Mouse (Mus musculus): Measurements from ENCODE around the gene Elf5. TPM values are rescaled to one million over a fixed set of nuclear protein-coding genes. Genes with fewer than 3 reads are reported as not detected.

The Elf5 gene
- polyA plus RNA-seq, 1 experiment from 2014 or later: 0.09 TPM

DNA sequence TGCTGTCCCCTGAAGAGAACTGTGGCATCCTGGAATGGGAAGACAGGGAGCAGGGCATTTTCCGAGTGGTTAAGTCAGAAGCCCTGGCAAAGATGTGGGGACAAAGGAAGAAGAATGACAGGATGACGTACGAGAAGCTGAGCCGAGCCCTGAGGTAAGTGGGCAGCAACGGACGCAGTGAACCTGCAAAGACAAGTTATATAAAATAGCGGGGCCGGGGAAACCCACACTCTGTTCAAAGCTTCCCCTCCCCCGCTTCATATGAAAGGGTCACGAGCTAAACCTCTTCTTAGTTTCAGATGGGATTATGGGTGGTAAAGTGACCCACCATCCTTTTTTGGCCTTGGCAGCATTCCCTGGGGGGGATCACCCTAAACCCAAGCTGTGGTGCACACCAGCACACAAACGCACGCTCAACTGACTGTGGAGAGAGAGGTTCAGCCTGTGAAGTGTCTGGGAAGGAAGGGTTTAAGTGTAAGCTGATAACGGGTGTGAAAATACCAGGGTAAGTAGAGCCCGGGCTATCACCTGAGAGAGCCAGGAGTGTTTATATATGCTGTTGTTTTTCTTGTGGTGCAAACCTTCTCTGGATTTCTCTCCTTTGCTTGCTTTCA is 37.6 kb downstream of the Elf5 start:
- Histone ChIP-seq H3K4me2 (ENCODE audit: low read depth, low read length) (no peak overlapping the region), H3K27ac (ENCODE audit: low read length) (no peak overlapping the region), H3K9ac (ENCODE audit: low read depth, low read length) (no peak overlapping the region), H3K36me3 (ENCODE audit: control insufficient read depth, insufficient read depth) (peaks cover 25% of the 10 kb centered on the region), H3K4me3 (ENCODE audit: low read depth, low read length) (no peak overlapping the region), H3K27me3 (ENCODE audit: control insufficient read depth, insufficient read depth, low read depth, low read length) (no peaks in the 10 kb centered on the region), H3K4me1 (ENCODE audit: control insufficient read depth, low read depth, low read length) (no peaks in the 10 kb centered on the region), H3K9me3 (replicated peaks; ENCODE audit: control insufficient read depth, low read length) (no peaks in the 10 kb centered on the region)
- 41% methylated on average over 14 of the region's 14 CpGs for WGBS (ENCODE audit: insufficient replicate concordance)
- no peak for ATAC-seq (ENCODE audit: low read depth)

GRCm38 (mm10) chr2:103449813-103450212 is 38.3 kb downstream of the Elf5 start:
- Histone ChIP-seq H3K4me1 (ENCODE audit: control insufficient read depth, low read depth, low read length) (no peaks in the 10 kb centered on the region), H3K27me3 (ENCODE audit: control insufficient read depth, insufficient read depth, low read depth, low read length) (no peaks in the 10 kb centered on the region), H3K4me3 (ENCODE audit: low read depth, low read length) (no peak overlapping the region), H3K4me2 (ENCODE audit: low read depth, low read length) (no peak overlapping the region), H3K27ac (ENCODE audit: low read length) (no peak overlapping the region), H3K9ac (ENCODE audit: low read depth, low read length) (no peak overlapping the region), H3K9me3 (replicated peaks; ENCODE audit: control insufficient read depth, low read length) (no peaks in the 10 kb centered on the region), H3K36me3 (ENCODE audit: control insufficient read depth, insufficient read depth) (peaks cover 33% of the 10 kb centered on the region)
- WGBS (ENCODE audit: insufficient replicate concordance): 74% methylated on average over 7 of the region's 7 CpGs
- no peak for ATAC-seq (ENCODE audit: low read depth)

DNA sequence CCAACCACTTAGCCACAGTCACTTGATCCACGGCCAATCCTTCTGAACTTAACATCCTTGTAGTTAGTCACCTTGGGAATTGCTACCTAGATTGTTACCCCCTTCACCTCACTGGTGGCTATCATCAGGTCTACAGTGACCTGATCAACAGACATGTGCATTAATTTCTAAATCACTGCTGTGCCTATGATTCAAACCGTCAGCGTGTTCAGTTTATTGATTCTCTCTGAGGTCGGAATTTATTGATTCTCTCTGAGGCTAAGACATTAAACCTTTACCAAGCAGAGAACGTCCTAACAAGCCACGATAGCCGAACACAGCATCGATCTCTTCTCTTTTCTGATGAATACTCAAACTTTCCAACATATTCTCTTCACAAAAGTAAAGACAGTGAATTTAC is 38.8 kb downstream of the Elf5 start:
- no peaks in the 10 kb centered on the region for H3K27me3 ChIP-seq (ENCODE audit: control insufficient read depth, insufficient read depth, low read depth, low read length)
- no peak overlapping the region for H3K27ac ChIP-seq (ENCODE audit: low read length)
- H3K4me3 ChIP-seq (ENCODE audit: low read depth, low read length): no peak overlapping the region
- no peaks in the 10 kb centered on the region for H3K4me1 ChIP-seq (ENCODE audit: control insufficient read depth, low read depth, low read length)
- H3K9me3 ChIP-seq (replicated peaks; ENCODE audit: control insufficient read depth, low read length): no peaks in the 10 kb centered on the region
- 75% methylated on average over 8 of the region's 8 CpGs for WGBS (ENCODE audit: insufficient replicate concordance)
- H3K36me3 ChIP-seq (ENCODE audit: control insufficient read depth, insufficient read depth): peaks cover 37% of the 10 kb centered on the region
- no peak overlapping the region for H3K9ac ChIP-seq (ENCODE audit: low read depth, low read length)
- H3K4me2 ChIP-seq (ENCODE audit: low read depth, low read length): no peak overlapping the region
- no peak for ATAC-seq (ENCODE audit: low read depth)

DNA sequence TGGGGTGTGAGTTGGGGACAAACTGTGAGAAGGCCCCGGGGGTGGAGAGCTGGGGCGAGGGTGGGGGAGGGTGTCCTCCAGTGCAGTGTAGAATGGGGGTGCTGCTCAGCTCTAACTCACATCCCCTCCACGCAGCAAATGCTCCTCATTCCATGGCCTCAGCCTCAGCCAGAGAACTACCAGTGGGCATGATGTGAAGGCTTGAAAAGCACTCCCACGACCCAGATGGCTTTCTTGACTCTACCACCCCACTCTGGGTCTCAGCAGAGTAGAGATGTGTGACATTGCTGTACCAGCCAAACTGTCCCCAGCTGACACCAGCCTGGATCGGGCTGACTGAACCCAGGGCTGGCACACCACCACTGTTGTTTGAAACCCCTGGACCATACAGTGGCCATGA is 41.1 kb downstream of the Elf5 start:
- no peak overlapping the region for H3K9ac ChIP-seq (ENCODE audit: low read depth, low read length)
- WGBS (ENCODE audit: insufficient replicate concordance): 85% methylated on average over 5 of the region's 5 CpGs
- H3K27me3 ChIP-seq (ENCODE audit: control insufficient read depth, insufficient read depth, low read depth, low read length): no peaks in the 10 kb centered on the region
- peaks cover 58% of the 10 kb centered on the region for H3K36me3 ChIP-seq (ENCODE audit: control insufficient read depth, insufficient read depth)
- H3K4me2 ChIP-seq (ENCODE audit: low read depth, low read length): no peak overlapping the region
- no peaks in the 10 kb centered on the region for H3K9me3 ChIP-seq (replicated peaks; ENCODE audit: control insufficient read depth, low read length)
- no peak overlapping the region for H3K27ac ChIP-seq (ENCODE audit: low read length)
- no peak for ATAC-seq (ENCODE audit: low read depth)
- H3K4me3 ChIP-seq (ENCODE audit: low read depth, low read length): no peak overlapping the region
- H3K4me1 ChIP-seq (ENCODE audit: control insufficient read depth, low read depth, low read length): no peaks in the 10 kb centered on the region

- Histone ChIP-seq H3K9me3 (replicated peaks; ENCODE audit: control insufficient read depth, low read length) (no peaks in the 10 kb centered on the region), H3K27me3 (ENCODE audit: control insufficient read depth, insufficient read depth, low read depth, low read length) (no peaks in the 10 kb centered on the region), H3K36me3 (ENCODE audit: control insufficient read depth, insufficient read depth) (peaks cover 89% of the 10 kb centered on the region), H3K4me1 (ENCODE audit: control insufficient read depth, low read depth, low read length) (peaks cover 16% of the 10 kb centered on the region), H3K9ac (ENCODE audit: low read depth, low read length) (no peak overlapping the region), H3K4me2 (ENCODE audit: low read depth, low read length) (no peak overlapping the region), H3K4me3 (ENCODE audit: low read depth, low read length) (no peak overlapping the region), H3K27ac (ENCODE audit: low read length) (no peak overlapping the region)
- ATAC-seq (ENCODE audit: low read depth): no peak
- 90% methylated on average over 7 of the region's 7 CpGs for WGBS (ENCODE audit: insufficient replicate concordance)
These were observed 44.3 kb downstream of the Elf5 start for GRCm38 (mm10) chr2:103455748-103456147.

DNA sequence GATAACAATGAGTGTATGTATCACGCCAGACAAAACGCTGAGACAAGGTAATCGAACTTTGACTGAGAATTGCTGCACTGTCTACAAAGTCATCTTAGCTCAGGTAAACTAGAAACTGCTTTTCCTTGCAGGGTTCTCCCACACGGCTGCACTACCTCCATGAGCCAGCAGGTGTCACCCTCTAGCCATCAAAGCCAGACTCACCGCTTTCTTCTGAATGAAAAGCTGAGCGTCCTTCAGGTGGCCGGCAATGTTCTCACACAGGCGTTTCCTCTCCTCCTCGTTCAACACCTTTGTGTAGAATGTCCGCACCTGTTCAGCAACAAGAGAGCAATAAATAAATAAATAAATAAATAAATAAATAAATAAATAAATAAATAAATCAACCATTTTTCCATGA is 45.2 kb downstream of the Elf5 start:
- 22% methylated on average over 10 of the region's 10 CpGs for WGBS (ENCODE audit: insufficient replicate concordance)
- H3K9me3 ChIP-seq (replicated peaks; ENCODE audit: control insufficient read depth, low read length): no peaks in the 10 kb centered on the region
- peaks cover 16% of the 10 kb centered on the region for H3K4me1 ChIP-seq (ENCODE audit: control insufficient read depth, low read depth, low read length)
- H3K9ac ChIP-seq (ENCODE audit: low read depth, low read length): no peak overlapping the region
- H3K36me3 ChIP-seq (ENCODE audit: control insufficient read depth, insufficient read depth): peaks cover 93% of the 10 kb centered on the region
- ATAC-seq (ENCODE audit: low read depth): no peak
- no peak overlapping the region for H3K4me3 ChIP-seq (ENCODE audit: low read depth, low read length)
- no peak overlapping the region for H3K27ac ChIP-seq (ENCODE audit: low read length)
- H3K4me2 ChIP-seq (ENCODE audit: low read depth, low read length): no peak overlapping the region
- H3K27me3 ChIP-seq (ENCODE audit: control insufficient read depth, insufficient read depth, low read depth, low read length): no peaks in the 10 kb centered on the region

- H3K27me3 ChIP-seq (ENCODE audit: control insufficient read depth, insufficient read depth, low read depth, low read length): no peaks in the 10 kb centered on the region
- no peak overlapping the region for H3K4me3 ChIP-seq (ENCODE audit: low read depth, low read length)
- no peak overlapping the region for H3K27ac ChIP-seq (ENCODE audit: low read length)
- H3K36me3 ChIP-seq (ENCODE audit: control insufficient read depth, insufficient read depth): peaks cover 93% of the 10 kb centered on the region
- WGBS (ENCODE audit: insufficient replicate concordance): 84% methylated on average over 5 of the region's 5 CpGs
- H3K9ac ChIP-seq (ENCODE audit: low read depth, low read length): no peak overlapping the region
- H3K4me2 ChIP-seq (ENCODE audit: low read depth, low read length): no peak overlapping the region
- H3K4me1 ChIP-seq (ENCODE audit: control insufficient read depth, low read depth, low read length): peaks cover 16% of the 10 kb centered on the region
- ATAC-seq (ENCODE audit: low read depth): no peak
- no peaks in the 10 kb centered on the region for H3K9me3 ChIP-seq (replicated peaks; ENCODE audit: control insufficient read depth, low read length)
These were observed 45.6 kb downstream of the Elf5 start for GRCm38 (mm10) chr2:103457048-103457447.

DNA sequence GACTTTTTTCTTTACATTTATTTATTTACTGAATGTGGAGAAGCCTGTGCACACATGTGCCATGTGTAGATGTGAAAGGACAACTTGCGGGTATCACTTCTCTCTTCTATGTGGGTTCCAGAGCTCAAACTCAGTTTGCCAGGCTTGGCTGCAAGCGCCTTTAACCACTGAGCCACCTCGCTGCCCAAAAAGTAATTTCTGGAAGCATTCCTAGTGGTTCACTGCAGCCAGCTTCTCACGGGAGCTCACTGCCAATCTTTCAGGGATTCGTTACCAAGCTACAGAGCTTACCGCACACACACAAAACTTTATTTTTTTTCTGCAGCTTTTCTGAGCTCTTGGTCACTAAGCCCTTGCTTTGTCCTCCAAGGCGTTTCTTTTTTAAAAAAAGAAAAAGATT is 46.1 kb downstream of the Elf5 start:
- no peak for ATAC-seq (ENCODE audit: low read depth)
- H3K36me3 ChIP-seq (ENCODE audit: control insufficient read depth, insufficient read depth): peaks cover 94% of the 10 kb centered on the region

DNA sequence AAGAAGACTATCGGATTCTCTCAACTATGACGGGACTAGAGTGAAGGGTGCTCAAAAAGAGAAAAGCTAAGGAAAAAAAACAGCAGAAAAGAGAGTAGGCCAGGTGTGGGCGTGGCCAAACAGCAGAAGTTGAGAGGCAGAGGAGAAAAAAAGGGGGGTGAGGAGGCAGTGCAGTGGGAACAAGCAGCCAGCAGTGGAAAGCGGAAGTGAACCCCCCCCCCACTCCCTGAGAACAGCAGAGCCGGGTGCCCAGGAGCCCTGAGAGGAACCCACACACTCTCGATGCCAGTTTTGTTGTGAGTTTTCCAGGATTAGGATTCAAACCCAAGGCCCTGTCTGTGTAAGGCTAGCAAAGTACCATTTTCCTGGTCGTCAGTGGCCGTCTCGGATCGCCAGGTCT is 47.6 kb downstream of the Elf5 start:
- Histone ChIP-seq H3K4me2 (ENCODE audit: low read depth, low read length) (no peak overlapping the region), H3K27me3 (ENCODE audit: control insufficient read depth, insufficient read depth, low read depth, low read length) (no peaks in the 10 kb centered on the region), H3K27ac (ENCODE audit: low read length) (no peak overlapping the region; the same call in 1 of the 2 replicates), H3K9me3 (replicated peaks; ENCODE audit: control insufficient read depth, low read length) (no peaks in the 10 kb centered on the region), H3K4me1 (ENCODE audit: control insufficient read depth, low read depth, low read length) (peaks cover 16% of the 10 kb centered on the region), H3K9ac (ENCODE audit: low read depth, low read length) (no peak overlapping the region), H3K36me3 (ENCODE audit: control insufficient read depth, insufficient read depth) (peaks cover 94% of the 10 kb centered on the region), H3K4me3 (ENCODE audit: low read depth, low read length) (no peak overlapping the region)
- ATAC-seq (ENCODE audit: low read depth): no peak
- 83% methylated on average over 10 of the region's 10 CpGs for WGBS (ENCODE audit: insufficient replicate concordance)

More for the DNA sequence above, 46.1 kb downstream of the Elf5 start:
- Histone ChIP-seq H3K4me1 (ENCODE audit: control insufficient read depth, low read depth, low read length) (peaks cover 16% of the 10 kb centered on the region), H3K4me3 (ENCODE audit: low read depth, low read length) (no peak overlapping the region), H3K27ac (ENCODE audit: low read length) (no peak overlapping the region), H3K27me3 (ENCODE audit: control insufficient read depth, insufficient read depth, low read depth, low read length) (no peaks in the 10 kb centered on the region), H3K9me3 (replicated peaks; ENCODE audit: control insufficient read depth, low read length) (no peaks in the 10 kb centered on the region), H3K9ac (ENCODE audit: low read depth, low read length) (no peak overlapping the region), H3K4me2 (ENCODE audit: low read depth, low read length) (no peak overlapping the region)
- WGBS (ENCODE audit: insufficient replicate concordance): 94% methylated on average over 7 of the region's 7 CpGs
